Mouse (Mus musculus) hindbrain, embryonic 16.5 days (tissue): ENCODE results near the gene Bcar1. TPM values are rescaled to one million over a fixed set of nuclear protein-coding genes. Genes with fewer than 3 reads are reported as not detected.

Experiments used
- ATAC-seq: fragments of 200-750 bp; cut with Nextera tagmentation; 2 replicates; pipeline ENCODE4 v1.8.0; 2017; ENCODE audit warnings: moderate TSS enrichment, moderate library complexity
- H3K27ac ChIP-seq: fragments of 300-500 bp; sonication (generic); 2 replicates; pipeline ENCODE4 v1.5.1; 2014; ENCODE audit warnings: low read depth, mild to moderate bottlenecking, control low read depth, low read length, moderate library complexity
- H3K27me3 ChIP-seq: fragments of 300-500 bp; sonication (generic); replicated peaks from 2 replicates; pipeline ENCODE4 v1.6.1; 2014; ENCODE audit warnings: low read length; ENCODE audit not compliant: control insufficient read depth, insufficient read depth
- H3K36me3 ChIP-seq: fragments of 300-500 bp; sonication (generic); 2 replicates; pipeline ENCODE4 v1.6.1; 2014; ENCODE audit warnings: mild to moderate bottlenecking, low read length, moderate library complexity, mixed read lengths; ENCODE audit not compliant: control insufficient read depth, insufficient read depth
- H3K4me1 ChIP-seq: fragments of 300-500 bp; sonication (generic); 2 replicates; pipeline ENCODE4 v1.6.1; 2014; ENCODE audit warnings: low read depth, low read length; ENCODE audit not compliant: control insufficient read depth, insufficient read depth
- H3K4me2 ChIP-seq: fragments of 300-500 bp; sonication (generic); 2 replicates; pipeline ENCODE4 v1.6.1; 2014; ENCODE audit warnings: mild to moderate bottlenecking, low read length, control low read depth, moderate library complexity
- H3K4me3 ChIP-seq: fragments of 300-500 bp; sonication (generic); 2 replicates; pipeline ENCODE4 v1.5.1; 2014; ENCODE audit warnings: mild to moderate bottlenecking, low read length, control low read depth, moderate library complexity
- H3K9ac ChIP-seq: fragments of 300-500 bp; sonication (generic); 2 replicates; pipeline ENCODE4 v1.6.1; 2014; ENCODE audit warnings: low read depth, mild to moderate bottlenecking, control low read depth, low read length, moderate library complexity
- H3K9me3 ChIP-seq: fragments of 300-500 bp; sonication (generic); 2 replicates; pipeline ENCODE4 v1.6.1; 2014; ENCODE audit warnings: mild to moderate bottlenecking, low read length, moderate library complexity; ENCODE audit not compliant: control insufficient read depth
- WGBS: fragments of 180-500 bp; shearing (Covaris S2); extraction: QIAGEN DNeasy Blood & Tissue Kit; methylation state at CpG from one replicate; pipeline ENCODE4 v1.1.7; 2014; 5-methylcytosine and 5-hydroxymethylcytosine counted together
- polyA plus RNA-seq: library from polyadenylated mRNA; unstranded; fragments of >200 nt; fragmentation: Nextera tagmentation; extraction: Ambion mirVana; gene quantifications from 2 replicates; pipeline ENCODE4 v1.2.1, GENCODE M21; 2015

Gene Bcar1
- polyA plus RNA-seq, 1 experiment from 2014 or later = 37.6 TPM

DNA sequence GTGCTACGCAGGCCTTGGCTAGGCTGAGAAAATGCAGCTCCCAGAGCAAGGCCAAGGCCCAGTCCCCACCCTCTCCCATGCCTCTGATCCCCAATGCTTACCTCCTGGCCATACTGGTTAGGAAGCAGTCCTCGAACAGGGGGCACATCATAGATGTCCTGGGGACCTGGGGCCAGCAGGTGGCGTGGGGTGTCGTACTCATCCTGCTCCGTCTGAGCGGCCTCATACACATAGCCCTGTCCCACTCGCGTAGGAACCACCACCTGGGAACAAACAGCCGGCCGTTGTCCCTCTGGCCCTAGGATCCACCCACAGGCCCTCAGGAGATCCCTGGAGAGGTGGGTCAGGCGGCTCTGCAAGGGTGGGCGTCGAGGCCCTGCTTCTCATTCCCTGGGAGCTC, 28.1 kb downstream of the Bcar1 start:
- Histone ChIP-seq H3K27ac (no peak overlapping the region), H3K4me3 (no peak overlapping the region), H3K4me2 (no peak overlapping the region), H3K9me3 (no peaks in the 10 kb centered on the region), H3K27me3 (no peaks in the 10 kb centered on the region), H3K4me1 (peaks cover 29% of the 10 kb centered on the region), H3K9ac (no peak overlapping the region), H3K36me3 (peaks cover 35% of the 10 kb centered on the region)
- 86% methylated on average over 13 of the region's 13 CpGs for WGBS
- no peak for ATAC-seq

DNA sequence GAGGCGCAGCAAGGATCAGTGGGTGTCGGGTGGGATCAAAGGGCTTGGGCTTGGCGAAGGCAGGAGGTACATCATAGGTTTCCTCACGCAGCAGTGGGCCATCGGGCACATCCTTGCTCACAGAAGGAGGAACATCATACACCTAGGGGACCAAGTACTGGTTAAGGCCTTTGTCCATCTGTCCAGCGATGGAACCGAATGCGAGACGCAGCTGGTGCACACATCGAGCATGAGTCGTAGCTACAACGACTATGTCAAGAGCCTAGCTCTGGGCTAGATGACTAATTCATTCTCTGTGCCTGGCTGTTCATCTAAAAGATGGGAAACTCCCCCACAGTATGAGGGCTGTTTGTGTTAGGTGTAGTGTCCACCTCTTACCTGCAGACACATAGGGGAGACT, 29.3 kb downstream of the Bcar1 start:
- WGBS = 94% methylated on average over 12 of the region's 12 CpGs
- H3K36me3 ChIP-seq = peaks cover 29% of the 10 kb centered on the region

DNA sequence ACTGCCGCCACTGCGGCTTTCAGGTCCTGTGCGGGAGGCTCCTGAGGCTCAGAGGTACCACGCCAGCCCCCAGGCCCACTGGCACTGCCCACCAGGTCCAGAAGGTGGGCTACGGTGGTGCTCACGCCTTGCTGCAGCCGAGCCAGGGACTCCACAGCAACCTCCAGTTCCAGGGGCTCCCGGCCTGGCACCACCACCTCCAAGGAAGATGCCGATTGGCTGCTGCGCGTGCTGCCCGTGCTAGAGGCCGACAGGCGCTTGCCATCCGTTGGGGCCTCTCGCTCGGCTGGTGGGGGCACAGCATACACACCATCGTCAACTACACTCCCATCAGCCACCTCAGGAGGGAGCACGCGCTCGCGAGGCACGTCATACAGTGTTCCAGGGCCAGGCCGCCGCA, 29.8 kb downstream of the Bcar1 start:
- H3K27me3 ChIP-seq = no peaks in the 10 kb centered on the region
- H3K4me2 ChIP-seq = no peak overlapping the region
- ATAC-seq = no peak
- peaks cover 27% of the 10 kb centered on the region for H3K36me3 ChIP-seq
- H3K9ac ChIP-seq = no peak overlapping the region
- peaks cover 26% of the 10 kb centered on the region for H3K4me1 ChIP-seq
- H3K4me3 ChIP-seq = no peak overlapping the region
- 91% methylated on average over 25 of the region's 25 CpGs for WGBS
- no peak overlapping the region for H3K27ac ChIP-seq
- no peaks in the 10 kb centered on the region for H3K9me3 ChIP-seq

More for the DNA sequence above, 29.3 kb downstream of the Bcar1 start:
- Histone ChIP-seq H3K4me3 (no peak overlapping the region), H3K27me3 (no peaks in the 10 kb centered on the region), H3K4me2 (no peak overlapping the region), H3K9me3 (no peaks in the 10 kb centered on the region), H3K4me1 (peaks cover 29% of the 10 kb centered on the region), H3K27ac (no peak overlapping the region), H3K9ac (no peak overlapping the region)
- ATAC-seq = no peak

DNA sequence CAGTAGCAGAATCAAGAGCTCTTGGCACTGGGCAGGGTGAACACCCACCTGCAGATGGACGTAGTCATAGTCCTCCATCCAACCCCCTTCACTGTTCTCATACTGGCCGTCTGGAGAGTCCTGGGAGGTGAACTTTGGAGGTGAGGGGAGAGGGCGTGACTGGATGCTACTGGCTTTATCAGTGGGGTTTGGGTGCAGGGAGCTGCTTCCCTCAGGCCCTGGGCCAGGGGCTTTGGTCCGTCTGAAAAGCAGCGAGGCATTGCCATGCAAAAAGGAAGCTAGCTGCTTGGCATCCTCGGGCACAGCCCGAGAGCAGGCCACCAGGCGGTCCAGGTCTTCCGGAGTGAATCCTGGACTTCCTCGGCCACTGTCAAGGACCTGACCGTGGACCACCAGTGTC, 30.3 kb downstream of the Bcar1 start:
- peaks cover 25% of the 10 kb centered on the region for H3K4me1 ChIP-seq
- no peak overlapping the region for H3K27ac ChIP-seq
- H3K4me2 ChIP-seq = no peak overlapping the region
- peaks cover 27% of the 10 kb centered on the region for H3K36me3 ChIP-seq
- WGBS = 88% methylated on average over 11 of the region's 11 CpGs
- H3K9ac ChIP-seq = no peak overlapping the region
- no peaks in the 10 kb centered on the region for H3K27me3 ChIP-seq
- ATAC-seq = no peak
- H3K4me3 ChIP-seq = no peak overlapping the region
- H3K9me3 ChIP-seq = no peaks in the 10 kb centered on the region

DNA sequence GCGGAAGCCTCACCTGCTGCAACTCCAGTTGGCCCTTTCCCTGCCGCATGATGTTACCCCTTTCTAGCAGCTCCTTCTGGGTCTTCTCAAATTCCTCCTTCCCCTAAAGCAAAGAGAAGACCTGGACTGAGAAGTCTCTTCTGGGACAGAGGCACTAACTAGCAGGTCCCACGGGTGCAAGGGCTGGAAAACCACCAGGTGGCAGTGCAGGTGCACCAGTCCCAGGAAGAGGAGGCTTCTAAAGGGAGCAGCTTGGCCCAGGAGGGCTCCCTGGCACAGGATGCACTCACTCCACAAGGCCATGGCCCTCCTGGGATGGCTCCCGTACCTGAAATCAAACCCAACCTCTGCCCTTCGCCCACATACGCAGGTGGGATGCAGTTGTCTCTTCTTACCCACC, 31.0 kb downstream of the Bcar1 start:
- 79% methylated on average over 6 of the region's 6 CpGs for WGBS
- no peak overlapping the region for H3K9ac ChIP-seq
- H3K27me3 ChIP-seq = no peaks in the 10 kb centered on the region
- no peak overlapping the region for H3K27ac ChIP-seq
- no peak for ATAC-seq
- no peak overlapping the region for H3K4me2 ChIP-seq
- H3K4me3 ChIP-seq = no peak overlapping the region
- peaks cover 27% of the 10 kb centered on the region for H3K36me3 ChIP-seq
- H3K4me1 ChIP-seq = peaks cover 18% of the 10 kb centered on the region
- no peaks in the 10 kb centered on the region for H3K9me3 ChIP-seq

DNA sequence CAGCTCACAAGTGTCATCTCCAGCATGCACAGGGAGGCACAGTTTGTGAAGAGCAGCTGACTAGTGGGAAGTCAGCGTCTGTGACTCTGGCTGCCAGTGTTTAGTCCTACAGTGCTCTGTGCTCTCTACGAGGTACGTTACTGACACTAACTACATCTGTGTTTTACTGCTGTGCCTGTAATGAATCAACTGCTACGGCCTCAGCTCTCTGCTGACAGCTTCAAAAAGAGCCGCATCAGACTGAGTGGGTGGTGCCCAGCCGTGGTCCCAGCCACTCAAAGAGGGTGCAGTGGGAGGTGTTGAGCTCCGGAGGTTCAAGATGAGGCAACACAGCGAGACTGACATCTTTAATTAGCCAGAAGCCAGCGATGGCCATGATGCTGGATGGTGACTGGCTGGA, 31.5 kb downstream of the Bcar1 start:
- peaks cover 27% of the 10 kb centered on the region for H3K36me3 ChIP-seq
- no peak overlapping the region for H3K9ac ChIP-seq
- H3K9me3 ChIP-seq = no peaks in the 10 kb centered on the region
- no peak for ATAC-seq
- no peak overlapping the region for H3K4me3 ChIP-seq
- H3K4me1 ChIP-seq = peaks cover 14% of the 10 kb centered on the region
- WGBS = 72% methylated on average over 9 of the region's 9 CpGs
- no peak overlapping the region for H3K27ac ChIP-seq
- no peak overlapping the region for H3K4me2 ChIP-seq
- H3K27me3 ChIP-seq = no peaks in the 10 kb centered on the region

DNA sequence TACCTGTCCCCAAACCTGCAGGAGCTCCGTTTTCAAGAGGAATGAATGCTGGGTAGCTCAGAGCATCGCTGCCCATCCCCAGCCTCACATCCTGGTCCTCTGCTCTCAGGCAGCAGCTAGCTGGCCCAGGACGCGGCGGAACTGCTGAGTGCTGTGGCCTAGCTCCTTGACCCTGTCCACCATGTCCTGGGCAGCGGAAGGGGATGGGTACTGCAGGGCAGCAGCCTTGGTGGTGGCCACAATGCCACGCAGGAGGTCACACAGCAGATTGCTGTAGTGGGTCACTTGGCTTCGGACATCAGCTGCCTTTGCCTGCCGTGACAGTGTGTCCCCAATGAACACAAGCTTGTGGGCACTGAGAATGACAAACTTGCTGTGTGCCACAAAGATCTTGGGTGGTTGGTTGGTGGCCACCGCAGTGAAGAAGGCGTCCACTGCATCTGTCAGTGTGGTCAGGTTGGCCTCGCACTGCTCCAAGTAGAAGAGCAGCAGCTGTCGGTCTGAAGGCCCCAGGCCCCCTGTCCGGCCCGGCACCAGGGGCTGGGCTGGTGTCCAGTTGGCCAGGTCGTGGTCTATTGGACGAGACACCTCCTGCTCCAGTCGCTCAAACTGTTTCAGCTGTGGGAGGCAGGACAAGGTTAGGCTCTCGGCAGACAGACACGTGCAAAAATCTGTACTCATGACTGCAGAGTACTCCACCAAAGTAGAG, 32.7 kb downstream of the Bcar1 start:
- Histone ChIP-seq H3K9me3 (no peaks in the 10 kb centered on the region), H3K4me1 (peaks cover 2% of the 10 kb centered on the region), H3K27ac (no peak overlapping the region), H3K4me3 (no peak overlapping the region), H3K4me2 (no peak overlapping the region), H3K27me3 (no peaks in the 10 kb centered on the region), H3K9ac (no peak overlapping the region), H3K36me3 (peaks cover 27% of the 10 kb centered on the region)
- no peak for ATAC-seq
- WGBS = 91% methylated on average over 20 of the region's 20 CpGs

DNA sequence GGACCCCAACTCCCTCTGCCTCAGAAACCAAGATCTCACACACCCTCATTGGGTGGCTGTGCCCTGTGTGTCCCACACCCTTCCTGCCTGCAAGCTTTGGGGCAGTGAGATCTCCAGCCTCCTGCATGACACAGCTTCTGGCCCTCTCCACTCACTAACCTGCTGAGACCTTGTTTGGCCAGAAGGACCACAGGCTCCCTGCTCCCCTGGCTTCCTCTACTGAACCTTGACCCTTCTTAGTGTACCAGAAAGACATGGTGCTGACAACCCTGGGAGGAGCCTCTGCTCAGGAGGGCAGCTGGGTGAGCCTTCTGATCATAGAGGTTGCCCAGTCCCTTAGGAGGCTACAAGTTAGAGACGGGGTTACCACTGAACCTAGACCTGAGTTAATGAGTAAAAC, 34.4 kb downstream of the Bcar1 start:
- no peaks in the 10 kb centered on the region for H3K4me1 ChIP-seq
- no peak for ATAC-seq
- 93% methylated on average over 1 of the region's 1 CpGs for WGBS

DNA sequence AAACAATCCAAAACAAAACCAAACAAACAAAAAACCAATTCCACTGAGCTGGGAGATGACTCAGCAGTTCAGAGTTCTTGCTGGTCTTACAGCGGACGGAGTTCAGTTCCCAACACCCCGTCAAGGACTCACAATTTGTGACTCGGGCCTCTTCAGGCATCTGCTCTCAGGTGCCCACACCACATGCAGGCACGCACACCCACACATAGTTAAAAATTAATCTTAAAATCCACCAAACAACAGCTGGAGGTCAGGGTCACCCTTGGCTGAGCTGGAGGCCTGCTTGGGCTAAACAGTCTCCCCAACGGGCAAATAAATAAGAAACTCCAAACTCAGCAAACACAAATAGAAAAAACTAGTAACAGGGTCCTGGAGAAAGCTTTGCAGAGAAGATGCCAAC, 35.3 kb downstream of the Bcar1 start:
- Histone ChIP-seq H3K27me3 (no peaks in the 10 kb centered on the region), H3K4me2 (no peak overlapping the region), H3K4me3 (no peak overlapping the region), H3K9me3 (no peaks in the 10 kb centered on the region), H3K4me1 (no peaks in the 10 kb centered on the region), H3K36me3 (peaks cover 13% of the 10 kb centered on the region), H3K27ac (no peak overlapping the region), H3K9ac (no peak overlapping the region)
- no peak for ATAC-seq
- WGBS = 93% methylated on average over 6 of the region's 6 CpGs

More for the DNA sequence above, 34.4 kb downstream of the Bcar1 start:
- Histone ChIP-seq H3K9me3 (no peaks in the 10 kb centered on the region), H3K9ac (no peak overlapping the region), H3K4me2 (no peak overlapping the region), H3K27ac (no peak overlapping the region), H3K4me3 (no peak overlapping the region), H3K27me3 (no peaks in the 10 kb centered on the region), H3K36me3 (peaks cover 18% of the 10 kb centered on the region)
